Mouse (Mus musculus) forebrain, embryonic 14.5 days (tissue): ENCODE data around the gene Itpk1. TPM values are rescaled to one million over a fixed set of nuclear protein-coding genes. Genes with fewer than 3 reads are reported as not detected.
"Not testable (repeated sequence)": the region's sequence is repeated elsewhere in the genome, so short reads cannot be mapped to it uniquely, and the experiment has no call there.

Source experiments
- ATAC-seq: fragments of 200-750 bp; cut with Nextera tagmentation; 2 replicates; pipeline ENCODE4 v1.8.0; 2017; ENCODE audit warnings: mild to moderate bottlenecking, moderate library complexity
- DNase-seq: peaks from one replicate; pipeline ENCODE4 v3.0.0-alpha.2; 2015; ENCODE audit warnings: low spot score
- H3K27ac ChIP-seq: fragments of 300-500 bp; sonication (generic); 2 replicates; pipeline ENCODE4 v1.5.1; 2014; ENCODE audit warnings: low read depth, mild to moderate bottlenecking, control low read depth, low read length, moderate library complexity
- H3K27me3 ChIP-seq: fragments of 300-500 bp; sonication (generic); replicated peaks from 2 replicates; pipeline ENCODE4 v1.6.1; 2014; ENCODE audit warnings: low read length, control low read depth, mixed read lengths; ENCODE audit not compliant: control insufficient read depth, insufficient read depth
- H3K36me3 ChIP-seq: fragments of 300-500 bp; sonication (generic); 2 replicates; pipeline ENCODE4 v1.6.1; 2014; ENCODE audit warnings: low read length, control low read depth; ENCODE audit not compliant: control insufficient read depth, insufficient read depth
- H3K4me1 ChIP-seq: fragments of 300-500 bp; sonication (generic); 2 replicates; pipeline ENCODE4 v1.6.1; 2014; ENCODE audit warnings: antibody characterized with exemption, low read length, control low read depth; ENCODE audit not compliant: control insufficient read depth, insufficient read depth
- H3K4me2 ChIP-seq: fragments of 300-500 bp; sonication (generic); 2 replicates; pipeline ENCODE4 v1.6.1; 2014; ENCODE audit warnings: mild to moderate bottlenecking, control low read depth, low read length
- H3K4me3 ChIP-seq: fragments of 300-500 bp; sonication (generic); 2 replicates; pipeline ENCODE4 v1.5.1; 2014; ENCODE audit warnings: low read depth, low read length, control low read depth
- H3K9ac ChIP-seq: fragments of 300-500 bp; sonication (generic); 2 replicates; pipeline ENCODE4 v1.6.1; 2014; ENCODE audit warnings: mild to moderate bottlenecking, low read length, control low read depth, moderate library complexity
- H3K9me3 ChIP-seq: fragments of 300-500 bp; sonication (generic); replicated peaks from 2 replicates; pipeline ENCODE4 v1.6.1; 2016; ENCODE audit warnings: low read length, control low read depth, mixed read lengths; ENCODE audit not compliant: control insufficient read depth
- WGBS: fragments of 180-500 bp; shearing (Covaris S2); extraction: QIAGEN DNeasy Blood & Tissue Kit; methylation state at CpG from one replicate; pipeline ENCODE4 v1.1.7; 2014; 5-methylcytosine and 5-hydroxymethylcytosine counted together
- polyA plus RNA-seq: library from polyadenylated mRNA; unstranded; fragments of >200 nt; fragmentation: Nextera tagmentation; extraction: Ambion mirVana; gene quantifications from 2 replicates; pipeline ENCODE4 v1.2.1, GENCODE M21; 2014

Gene Itpk1
- polyA plus RNA-seq, 1 experiment from 2014 or later = 47.1 TPM

- H3K4me2 ChIP-seq = no peak overlapping the region
- no peak overlapping the region for H3K27ac ChIP-seq
- H3K36me3 ChIP-seq = no peaks in the 10 kb centered on the region
- H3K4me3 ChIP-seq = no peak overlapping the region
- WGBS = 52% methylated on average over 4 of the region's 4 CpGs
- ATAC-seq (peak; percentile 19; the same call in 1 of the 2 replicates), DNase-seq (peak; percentile 62)
- H3K9ac ChIP-seq = no peak overlapping the region
- H3K27me3 ChIP-seq = no peaks in the 10 kb centered on the region
- peaks cover 14% of the 10 kb centered on the region; the same call in 1 of the 2 replicates for H3K4me1 ChIP-seq
- H3K9me3 ChIP-seq = no peaks in the 10 kb centered on the region
Measured at GRCm38 (mm10) chr12:102633083-102633501, 71.6 kb downstream of the Itpk1 start.

GRCm38 (mm10) chr12:102631690-102632089 lies 73.0 kb downstream of the Itpk1 start:
- peak; percentile 62 for DNase-seq
- 46% methylated on average over 8 of the region's 8 CpGs for WGBS
- no peaks in the 10 kb centered on the region for H3K36me3 ChIP-seq

GRCm38 (mm10) chr12:102630471-102630870 lies 74.3 kb downstream of the Itpk1 start:
- not testable (repeated sequence) for ATAC-seq, H3K4me2 ChIP-seq, H3K4me3 ChIP-seq, H3K27me3 ChIP-seq, DNase-seq, H3K36me3 ChIP-seq, H3K9ac ChIP-seq, H3K27ac ChIP-seq, H3K9me3 ChIP-seq
- H3K4me1 ChIP-seq = peaks cover 14% of the 10 kb centered on the region; the same call in 1 of the 2 replicates
- 95% methylated on average over 9 of the region's 9 CpGs for WGBS

More at GRCm38 (mm10) chr12:102631690-102632089, 73.0 kb downstream of the Itpk1 start:
- H3K27ac ChIP-seq = peak overlapping the region; percentile 44; the same call in 1 of the 2 replicates
- H3K9me3 ChIP-seq = no peaks in the 10 kb centered on the region
- H3K9ac ChIP-seq = no peak overlapping the region; the same call in 1 of the 2 replicates
- no peak overlapping the region for H3K4me3 ChIP-seq
- H3K4me1 ChIP-seq = peaks cover 14% of the 10 kb centered on the region; the same call in 1 of the 2 replicates
- H3K27me3 ChIP-seq = no peaks in the 10 kb centered on the region
- ATAC-seq = peak; percentile 48; the same call in 1 of the 2 replicates
- no peak overlapping the region for H3K4me2 ChIP-seq

GRCm38 (mm10) chr12:102628221-102628620 lies 76.5 kb downstream of the Itpk1 start:
- Histone ChIP-seq H3K36me3 (no peaks in the 10 kb centered on the region), H3K4me3 (no peak overlapping the region), H3K27ac (no peak overlapping the region), H3K4me1 (peaks cover 10% of the 10 kb centered on the region; the same call in 1 of the 2 replicates), H3K27me3 (no peaks in the 10 kb centered on the region), H3K9me3 (no peaks in the 10 kb centered on the region), H3K9ac (no peak overlapping the region), H3K4me2 (no peak overlapping the region)
- ATAC-seq (no peak), DNase-seq (no peak)
- 94% methylated on average over 9 of the region's 9 CpGs for WGBS

- no peaks in the 10 kb centered on the region for H3K27me3 ChIP-seq
- DNase-seq (no peak), ATAC-seq (no peak)
- no peak overlapping the region for H3K4me2 ChIP-seq
- H3K4me1 ChIP-seq = peaks cover 6% of the 10 kb centered on the region; the same call in 1 of the 2 replicates
- no peak overlapping the region for H3K9ac ChIP-seq
- H3K27ac ChIP-seq = no peak overlapping the region
- WGBS = 93% methylated on average over 5 of the region's 5 CpGs
- H3K9me3 ChIP-seq = no peaks in the 10 kb centered on the region
- no peak overlapping the region for H3K4me3 ChIP-seq
- H3K36me3 ChIP-seq = no peaks in the 10 kb centered on the region
Measured at GRCm38 (mm10) chr12:102627545-102627944, 77.2 kb downstream of the Itpk1 start.

- WGBS = 26% methylated on average over 7 of the region's 7 CpGs
- Histone ChIP-seq H3K4me3 (no peak overlapping the region), H3K4me2 (no peak overlapping the region), H3K27me3 (no peaks in the 10 kb centered on the region), H3K9ac (no peak overlapping the region), H3K36me3 (0 out of 2 replicates have a peak, but pooled peaks cover 5% of the 10 kb centered on the region), H3K9me3 (no peaks in the 10 kb centered on the region), H3K27ac (no peak overlapping the region), H3K4me1 (peaks cover 4% of the 10 kb centered on the region; the same call in 1 of the 2 replicates)
- DNase-seq = no peak
- ATAC-seq = no peak
Measured at GRCm38 (mm10) chr12:102626841-102627240, 77.9 kb downstream of the Itpk1 start.

- no peak overlapping the region for H3K27ac ChIP-seq
- ATAC-seq (no peak), DNase-seq (no peak)
- H3K4me2 ChIP-seq = no peak overlapping the region
- no peaks in the 10 kb centered on the region for H3K27me3 ChIP-seq
- H3K9ac ChIP-seq = no peak overlapping the region
- no peaks in the 10 kb centered on the region for H3K4me1 ChIP-seq
- 86% methylated on average over 6 of the region's 6 CpGs for WGBS
- H3K4me3 ChIP-seq = no peak overlapping the region
- no peaks in the 10 kb centered on the region for H3K9me3 ChIP-seq
- 0 out of 2 replicates have a peak, but pooled peaks cover 5% of the 10 kb centered on the region for H3K36me3 ChIP-seq
Measured at GRCm38 (mm10) chr12:102625717-102626116, 79.0 kb downstream of the Itpk1 start.

GRCm38 (mm10) chr12:102625118-102625517 lies 79.6 kb downstream of the Itpk1 start:
- no peak overlapping the region for H3K9ac ChIP-seq
- ATAC-seq (no peak), DNase-seq (no peak)
- no peak overlapping the region for H3K4me2 ChIP-seq
- H3K4me3 ChIP-seq = no peak overlapping the region
- H3K9me3 ChIP-seq = no peaks in the 10 kb centered on the region
- no peaks in the 10 kb centered on the region for H3K27me3 ChIP-seq
- WGBS = 87% methylated on average over 5 of the region's 5 CpGs
- H3K36me3 ChIP-seq = 0 out of 2 replicates have a peak, but pooled peaks cover 5% of the 10 kb centered on the region
- H3K27ac ChIP-seq = no peak overlapping the region
- H3K4me1 ChIP-seq = no peaks in the 10 kb centered on the region

- WGBS = 78% methylated on average over 9 of the region's 9 CpGs
- no peaks in the 10 kb centered on the region for H3K4me1 ChIP-seq
- H3K4me3 ChIP-seq = no peak overlapping the region
- no peak overlapping the region for H3K4me2 ChIP-seq
- H3K27me3 ChIP-seq = no peaks in the 10 kb centered on the region
- H3K9me3 ChIP-seq = no peaks in the 10 kb centered on the region
- H3K9ac ChIP-seq = no peak overlapping the region
- ATAC-seq (no peak), DNase-seq (no peak)
- 0 out of 2 replicates have a peak, but pooled peaks cover 5% of the 10 kb centered on the region for H3K36me3 ChIP-seq
- H3K27ac ChIP-seq = no peak overlapping the region
Measured at GRCm38 (mm10) chr12:102623827-102624226, 80.9 kb downstream of the Itpk1 start.
